Mouse (Mus musculus) embryonic facial prominence, embryonic 10.5 days (tissue): ENCODE measurements around the gene Ptprg. TPM values are rescaled to one million over a fixed set of nuclear protein-coding genes. Genes with fewer than 3 reads are reported as not detected.

Experiments used
- DNase-seq: peaks from one replicate; pipeline ENCODE4 v3.0.0-alpha.2; 2017; ENCODE audit warnings: low spot score
- H3K27ac ChIP-seq: fragments of 300-500 bp; sonication (generic); replicated peaks from 2 replicates; pipeline ENCODE4 v1.5.1; 2016; ENCODE audit warnings: mild to moderate bottlenecking
- H3K27me3 ChIP-seq: fragments of 300-500 bp; sonication (generic); replicated peaks from 2 replicates; pipeline ENCODE4 v1.6.1; 2016; ENCODE audit warnings: low read depth, mild to moderate bottlenecking; ENCODE audit not compliant: poor library complexity, severe bottlenecking
- H3K36me3 ChIP-seq: fragments of 300-500 bp; sonication (generic); replicated peaks from 2 replicates; pipeline ENCODE4 v1.6.1; 2016; ENCODE audit warnings: mild to moderate bottlenecking, moderate library complexity
- H3K4me1 ChIP-seq: fragments of 300-500 bp; sonication (generic); 2 replicates; pipeline ENCODE4 v1.6.1; 2016
- H3K4me3 ChIP-seq: fragments of 300-500 bp; sonication (generic); 2 replicates; pipeline ENCODE4 v1.5.1; 2016; ENCODE audit warnings: mild to moderate bottlenecking, moderate library complexity
- H3K9me3 ChIP-seq: fragments of 300-500 bp; sonication (generic); 2 replicates; pipeline ENCODE4 v1.6.1; 2016; ENCODE audit warnings: mild to moderate bottlenecking
- WGBS: fragments of 180-500 bp; shearing (Covaris S2); methylation state at CpG from one replicate; pipeline ENCODE4 v1.1.7; 2016; 5-methylcytosine and 5-hydroxymethylcytosine counted together
- polyA plus RNA-seq: library from polyadenylated mRNA; unstranded; fragments of >200 nt; fragmentation: Nextera tagmentation; extraction: Ambion mirVana; gene quantifications from 2 replicates; pipeline ENCODE4 v1.2.1, GENCODE M21; 2016

Ptprg gene
- polyA plus RNA-seq, 1 experiment from 2014 or later, result 40.7 TPM

GRCm38 (mm10) chr14:11824915-11825314, 271.6 kb downstream of the Ptprg start:
- Histone ChIP-seq H3K27ac (no peak overlapping the region; the same call in 1 of the 2 replicates), H3K4me1 (peaks cover 43% of the 10 kb centered on the region), H3K4me3 (no peak overlapping the region), H3K36me3 (no peaks in the 10 kb centered on the region), H3K27me3 (no peaks in the 10 kb centered on the region), H3K9me3 (no peaks in the 10 kb centered on the region)
- DNase-seq, result no peak
- WGBS, result 83% methylated on average over 8 of the region's 8 CpGs

DNA sequence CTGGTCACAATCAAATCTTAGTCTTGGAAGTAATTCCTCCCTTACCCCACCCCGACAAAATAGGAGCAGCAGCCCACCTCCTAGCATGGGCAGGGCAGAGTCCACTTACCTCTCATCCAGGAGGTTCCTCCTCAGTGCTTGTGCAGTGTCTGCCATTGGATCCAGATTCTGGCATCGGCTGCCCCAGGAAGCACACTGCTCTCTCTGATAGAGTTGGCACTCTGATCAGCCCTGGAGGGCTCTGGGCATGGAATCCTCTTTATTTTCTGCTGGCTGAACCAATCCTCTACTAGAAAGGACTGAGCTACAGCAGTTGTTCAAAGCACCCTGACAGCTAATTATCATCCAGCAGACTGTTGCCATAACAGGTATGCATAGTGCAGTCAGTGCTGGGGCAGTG, 272.2 kb downstream of the Ptprg start:
- no peak overlapping the region for H3K27ac ChIP-seq
- 78% methylated on average over 2 of the region's 2 CpGs for WGBS
- DNase-seq, result no peak
- no peaks in the 10 kb centered on the region for H3K36me3 ChIP-seq
- no peaks in the 10 kb centered on the region for H3K27me3 ChIP-seq
- H3K9me3 ChIP-seq, result no peaks in the 10 kb centered on the region
- peaks cover 43% of the 10 kb centered on the region for H3K4me1 ChIP-seq
- no peak overlapping the region for H3K4me3 ChIP-seq

DNA sequence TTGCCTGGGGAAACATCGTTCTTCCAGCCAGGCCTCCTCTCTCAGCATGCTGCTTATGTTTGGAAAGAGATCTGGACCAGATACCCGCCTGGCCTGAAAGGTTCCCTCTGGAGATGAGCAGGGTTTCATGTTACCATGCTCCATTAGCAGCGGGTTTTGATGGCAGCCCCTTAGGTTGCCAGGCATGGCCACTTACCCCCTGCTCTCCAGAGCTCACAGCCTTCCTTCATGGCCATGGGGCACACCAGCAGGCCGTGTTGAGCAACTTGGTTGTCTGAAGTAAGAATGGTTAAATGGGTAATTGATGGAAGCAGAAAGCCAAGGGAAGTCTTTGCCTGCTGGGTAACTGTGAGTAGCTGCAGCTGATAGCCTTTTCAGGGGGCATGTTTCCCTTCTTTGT, 274.8 kb downstream of the Ptprg start:
- Histone ChIP-seq H3K27me3 (no peaks in the 10 kb centered on the region), H3K9me3 (no peaks in the 10 kb centered on the region), H3K4me1 (peaks cover 33% of the 10 kb centered on the region), H3K4me3 (no peak overlapping the region), H3K36me3 (no peaks in the 10 kb centered on the region), H3K27ac (no peak overlapping the region)
- 32% methylated on average over 4 of the region's 4 CpGs for WGBS
- DNase-seq, result peak; percentile 19

GRCm38 (mm10) chr14:11833678-11834077, 280.3 kb downstream of the Ptprg start:
- DNase-seq, result no peak
- Histone ChIP-seq H3K4me3 (no peak overlapping the region), H3K36me3 (no peaks in the 10 kb centered on the region), H3K4me1 (0 out of 2 replicates have a peak, but pooled peaks cover 3% of the 10 kb centered on the region), H3K27ac (no peak overlapping the region), H3K27me3 (no peaks in the 10 kb centered on the region), H3K9me3 (no peaks in the 10 kb centered on the region)
- 90% methylated on average over 3 of the region's 3 CpGs for WGBS

DNA sequence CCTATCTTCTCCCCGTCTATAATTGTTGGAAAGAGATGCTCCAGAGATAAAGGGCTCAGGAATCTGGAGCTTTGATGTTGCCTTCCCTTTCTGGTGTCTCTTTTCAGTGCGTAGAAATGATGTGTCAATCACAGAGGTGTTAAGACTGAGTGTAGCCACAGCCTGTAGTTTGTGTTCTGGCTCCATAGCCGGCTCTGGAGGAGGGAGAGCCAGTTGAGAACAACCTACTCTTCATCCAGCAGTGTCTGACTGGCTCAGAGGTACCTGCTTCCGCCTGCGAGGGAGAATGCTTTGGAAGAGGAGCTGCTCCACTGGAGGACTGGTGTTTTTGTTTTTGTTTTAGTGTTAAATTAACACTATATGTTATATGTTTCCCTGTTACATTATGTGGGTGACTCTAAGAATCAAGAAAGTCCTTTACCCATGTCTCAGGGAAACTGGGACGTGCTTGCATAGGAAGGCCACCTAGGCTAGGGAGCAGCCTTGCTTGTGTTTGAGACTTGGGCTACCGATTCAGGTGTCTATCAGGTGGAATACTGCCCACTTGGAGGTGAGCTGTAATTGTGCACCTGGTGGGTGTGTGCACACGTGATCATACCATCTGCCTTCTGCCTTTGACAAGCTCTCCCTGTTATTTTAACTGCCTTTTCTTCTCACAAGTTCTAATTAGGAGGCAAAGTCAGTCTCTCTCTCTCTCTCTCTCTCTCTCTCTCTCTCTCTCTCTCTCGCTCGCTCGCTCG, 282.5 kb downstream of the Ptprg start:
- Histone ChIP-seq H3K36me3 (no peaks in the 10 kb centered on the region), H3K9me3 (no peaks in the 10 kb centered on the region), H3K27ac (no peak overlapping the region), H3K4me1 (0 out of 2 replicates have a peak, but pooled peaks cover 3% of the 10 kb centered on the region), H3K4me3 (no peak overlapping the region), H3K27me3 (no peaks in the 10 kb centered on the region)
- 76% methylated on average over 12 of the region's 12 CpGs for WGBS
- DNase-seq, result no peak

DNA sequence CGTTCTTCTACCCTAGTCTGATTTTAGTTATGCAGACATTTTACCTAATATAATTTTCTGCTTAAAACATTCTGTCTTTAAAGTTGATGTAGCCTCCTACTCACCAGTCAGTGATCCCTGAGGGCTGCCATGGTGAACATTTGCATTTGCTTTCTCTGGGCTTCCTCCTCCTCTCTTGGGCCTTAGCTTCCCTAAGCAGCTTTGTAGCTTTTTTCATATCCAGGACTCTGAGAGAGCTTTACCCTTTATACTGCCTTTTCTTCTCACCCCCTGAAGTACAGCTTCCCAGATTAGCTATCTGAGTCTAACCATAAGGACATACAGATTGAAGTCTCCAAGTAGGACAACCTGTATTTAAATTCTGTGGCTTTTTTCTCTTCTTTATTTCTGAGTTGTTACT, 284.4 kb downstream of the Ptprg start:
- 0 out of 2 replicates have a peak, but pooled peaks cover 3% of the 10 kb centered on the region for H3K4me1 ChIP-seq
- no peaks in the 10 kb centered on the region for H3K9me3 ChIP-seq
- H3K27me3 ChIP-seq, result no peaks in the 10 kb centered on the region
- H3K36me3 ChIP-seq, result no peaks in the 10 kb centered on the region
- H3K27ac ChIP-seq, result no peak overlapping the region
- whole genome bisulfite sequencing, result 93% methylated on average over 1 of the region's 1 CpGs
- no peak overlapping the region for H3K4me3 ChIP-seq
- no peak for DNase-seq

- no peaks in the 10 kb centered on the region for H3K27me3 ChIP-seq
- H3K27ac ChIP-seq, result no peak overlapping the region
- no peak for DNase-seq
- 89% methylated on average over 4 of the region's 4 CpGs for WGBS
- no peak overlapping the region for H3K4me3 ChIP-seq
- no peaks in the 10 kb centered on the region for H3K36me3 ChIP-seq
- 0 out of 2 replicates have a peak, but pooled peaks cover 3% of the 10 kb centered on the region for H3K4me1 ChIP-seq
- H3K9me3 ChIP-seq, result no peaks in the 10 kb centered on the region
Observed at GRCm38 (mm10) chr14:11841621-11842020, 288.3 kb downstream of the Ptprg start.

DNA sequence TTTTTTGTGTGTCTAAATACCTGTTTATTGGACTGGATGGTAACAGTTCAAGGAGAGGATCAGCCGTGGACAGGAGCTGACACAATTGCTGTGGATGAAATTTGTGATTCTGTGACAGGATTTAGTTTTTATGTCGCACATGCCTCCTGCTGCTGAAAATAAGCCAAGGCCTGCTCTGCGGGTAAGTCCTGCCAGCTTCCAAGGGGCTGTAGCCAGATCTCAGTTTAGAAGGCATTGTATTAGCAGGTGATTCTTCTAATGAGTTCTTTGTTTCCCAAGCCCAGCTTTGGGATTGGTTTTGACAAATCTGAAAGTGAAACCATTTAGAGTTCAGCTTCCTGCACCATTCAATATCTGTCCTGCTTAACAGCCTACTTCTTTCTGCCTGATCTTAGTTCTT, 299.6 kb downstream of the Ptprg start:
- no peaks in the 10 kb centered on the region for H3K36me3 ChIP-seq
- peaks cover 27% of the 10 kb centered on the region for H3K4me1 ChIP-seq
- H3K4me3 ChIP-seq, result no peak overlapping the region
- DNase-seq, result no peak
- no peaks in the 10 kb centered on the region for H3K27me3 ChIP-seq
- WGBS, result 82% methylated on average over 3 of the region's 3 CpGs
- H3K27ac ChIP-seq, result no peak overlapping the region
- no peaks in the 10 kb centered on the region for H3K9me3 ChIP-seq

- Histone ChIP-seq H3K27ac (no peak overlapping the region), H3K9me3 (no peaks in the 10 kb centered on the region), H3K27me3 (no peaks in the 10 kb centered on the region), H3K36me3 (no peaks in the 10 kb centered on the region), H3K4me3 (no peak overlapping the region), H3K4me1 (peaks cover 46% of the 10 kb centered on the region)
- no peak for DNase-seq
Observed at GRCm38 (mm10) chr14:11855499-11855898, 302.2 kb downstream of the Ptprg start.

- no peaks in the 10 kb centered on the region for H3K9me3 ChIP-seq
- H3K36me3 ChIP-seq, result no peaks in the 10 kb centered on the region
- H3K27ac ChIP-seq, result no peak overlapping the region
- H3K27me3 ChIP-seq, result no peaks in the 10 kb centered on the region
- DNase-seq, result peak; percentile 34
- H3K4me1 ChIP-seq, result peaks cover 53% of the 10 kb centered on the region
- WGBS, result 44% methylated on average over 3 of the region's 3 CpGs
- no peak overlapping the region for H3K4me3 ChIP-seq
Observed at GRCm38 (mm10) chr14:11857928-11858481, 304.7 kb downstream of the Ptprg start.

- H3K9me3 ChIP-seq, result no peaks in the 10 kb centered on the region
- 88% methylated on average over 3 of the region's 3 CpGs for WGBS
- H3K36me3 ChIP-seq, result no peaks in the 10 kb centered on the region
- no peaks in the 10 kb centered on the region for H3K27me3 ChIP-seq
- no peak overlapping the region for H3K27ac ChIP-seq
- no peak overlapping the region for H3K4me3 ChIP-seq
- H3K4me1 ChIP-seq, result peaks cover 55% of the 10 kb centered on the region
- no peak for DNase-seq
Observed at GRCm38 (mm10) chr14:11863286-11863685, 310.0 kb downstream of the Ptprg start.

DNA sequence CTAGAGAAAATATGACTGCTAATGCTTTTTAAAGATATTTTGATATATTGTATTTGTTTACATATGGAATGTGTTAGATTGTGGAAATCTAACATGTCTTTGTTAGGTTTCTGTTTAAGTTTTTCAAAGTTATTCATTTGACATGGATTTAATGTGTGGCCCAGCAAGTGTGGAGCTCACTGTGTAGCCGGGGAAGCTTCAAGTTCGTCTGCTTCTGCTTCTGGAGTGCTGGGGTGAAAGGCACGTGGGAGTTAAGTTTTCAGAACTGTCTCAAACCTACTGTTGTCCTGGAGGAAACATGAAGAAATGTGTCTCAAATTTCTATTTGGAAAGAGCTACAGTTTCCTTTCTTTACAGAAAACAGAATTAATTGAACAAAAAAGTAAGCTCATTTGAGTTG, 311.5 kb downstream of the Ptprg start:
- Histone ChIP-seq H3K9me3 (no peaks in the 10 kb centered on the region), H3K27me3 (no peaks in the 10 kb centered on the region), H3K4me3 (no peak overlapping the region), H3K27ac (no peak overlapping the region), H3K36me3 (no peaks in the 10 kb centered on the region), H3K4me1 (peaks cover 53% of the 10 kb centered on the region)
- DNase-seq, result no peak
- WGBS, result 39% methylated on average over 3 of the region's 3 CpGs

DNA sequence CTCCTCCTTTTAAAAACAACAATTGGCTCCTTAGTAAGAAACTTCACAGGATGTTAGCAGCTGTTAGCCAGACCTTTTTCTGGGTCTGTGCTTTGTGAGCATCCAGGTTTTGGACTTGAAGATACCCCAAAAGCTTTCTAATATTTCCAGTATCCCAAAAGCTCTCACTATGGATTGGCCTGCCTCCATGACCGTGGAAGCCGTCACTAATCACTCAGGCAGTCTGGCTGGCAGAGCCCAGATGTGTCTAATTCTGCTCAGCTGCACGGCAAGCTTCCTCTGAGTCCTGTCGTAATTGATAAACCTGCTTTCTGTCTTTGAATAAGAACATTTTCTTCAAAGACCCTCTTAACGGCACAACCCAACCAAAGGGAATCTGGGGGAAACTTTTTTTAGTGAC, 312.0 kb downstream of the Ptprg start:
- H3K4me3 ChIP-seq, result no peak overlapping the region
- DNase-seq, result peak; percentile 59
- WGBS, result 32% methylated on average over 5 of the region's 5 CpGs

More for the DNA sequence above, 312.0 kb downstream of the Ptprg start:
- H3K4me1 ChIP-seq, result peaks cover 57% of the 10 kb centered on the region
- no peaks in the 10 kb centered on the region for H3K27me3 ChIP-seq
- no peaks in the 10 kb centered on the region for H3K36me3 ChIP-seq
- H3K27ac ChIP-seq, result no peak overlapping the region
- H3K9me3 ChIP-seq, result no peaks in the 10 kb centered on the region
